Mouse (Mus musculus): ENCODE measurements around the gene Cdk12. TPM values are rescaled to one million over a fixed set of nuclear protein-coding genes. Genes with fewer than 3 reads are reported as not detected.
"Not testable (repeated sequence)": the region's sequence is repeated elsewhere in the genome, so short reads cannot be mapped to it uniquely, and the experiment has no call there.

The Cdk12 gene
- polyA plus RNA-seq, 1 experiment from 2014 or later, result 18.2 TPM

- Histone ChIP-seq H3K4me2 (ENCODE audit: low read depth, low read length, severe bottlenecking) (no peak overlapping the region), H3K9ac (ENCODE audit: low read length) (no peak overlapping the region), H3K27me3 (ENCODE audit: control insufficient read depth, insufficient read depth, low read length) (no peaks in the 10 kb centered on the region), H3K9me3 (ENCODE audit: control insufficient read depth, low read length) (no peaks in the 10 kb centered on the region), H3K27ac (ENCODE audit: low read depth, low read length) (no peak overlapping the region), H3K36me3 (ENCODE audit: control insufficient read depth, insufficient read depth, low read length) (peaks cover 2% of the 10 kb centered on the region; the same call in 1 of the 2 replicates), H3K4me1 (replicated peaks; ENCODE audit: control insufficient read depth, insufficient read depth, low read length) (no peaks in the 10 kb centered on the region), H3K4me3 (ENCODE audit: low read depth, low read length) (no peak overlapping the region)
- WGBS, result 70% methylated on average over 3 of the region's 3 CpGs
- DNase-seq (ENCODE audit: low spot score) (no peak), ATAC-seq (replicated peaks; ENCODE audit: low FRiP score) (no peak)
Measured at GRCm38 (mm10) chr11:98238416-98238815, 35.6 kb downstream of the Cdk12 start.

- Histone ChIP-seq H3K4me1 (replicated peaks; ENCODE audit: control insufficient read depth, insufficient read depth, low read length) (no peaks in the 10 kb centered on the region), H3K4me2 (ENCODE audit: low read depth, low read length, severe bottlenecking) (no peak overlapping the region), H3K36me3 (ENCODE audit: control insufficient read depth, insufficient read depth, low read length) (peaks cover 2% of the 10 kb centered on the region; the same call in 1 of the 2 replicates), H3K9ac (ENCODE audit: low read length) (no peak overlapping the region), H3K4me3 (ENCODE audit: low read depth, low read length) (no peak overlapping the region), H3K27ac (ENCODE audit: low read depth, low read length) (no peak overlapping the region), H3K27me3 (ENCODE audit: control insufficient read depth, insufficient read depth, low read length) (no peaks in the 10 kb centered on the region), H3K9me3 (ENCODE audit: control insufficient read depth, low read length) (no peaks in the 10 kb centered on the region)
- DNase-seq (ENCODE audit: low spot score) (no peak), ATAC-seq (replicated peaks; ENCODE audit: low FRiP score) (no peak)
- WGBS, result 93% methylated on average over 3 of the region's 3 CpGs
Measured at GRCm38 (mm10) chr11:98238995-98239394, 36.1 kb downstream of the Cdk12 start.

GRCm38 (mm10) chr11:98242910-98243309 lies 40.1 kb downstream of the Cdk12 start:
- not testable (repeated sequence) for H3K27ac ChIP-seq (ENCODE audit: low read depth, low read length); H3K9ac ChIP-seq (ENCODE audit: low read length); DNase-seq (ENCODE audit: low spot score); H3K4me2 ChIP-seq (ENCODE audit: low read depth, low read length, severe bottlenecking); ATAC-seq (replicated peaks; ENCODE audit: low FRiP score); H3K36me3 ChIP-seq (ENCODE audit: control insufficient read depth, insufficient read depth, low read length); H3K4me3 ChIP-seq (ENCODE audit: low read depth, low read length); H3K27me3 ChIP-seq (ENCODE audit: control insufficient read depth, insufficient read depth, low read length); H3K9me3 ChIP-seq (ENCODE audit: control insufficient read depth, low read length); H3K4me1 ChIP-seq (replicated peaks; ENCODE audit: control insufficient read depth, insufficient read depth, low read length)
- WGBS, result 75% methylated on average over 3 of the region's 3 CpGs

- WGBS, result 95% methylated on average over 3 of the region's 3 CpGs
- Histone ChIP-seq H3K36me3 (ENCODE audit: control insufficient read depth, insufficient read depth, low read length) (peaks cover 4% of the 10 kb centered on the region; the same call in 1 of the 2 replicates), H3K4me3 (ENCODE audit: low read depth, low read length) (no peak overlapping the region), H3K9me3 (ENCODE audit: control insufficient read depth, low read length) (no peaks in the 10 kb centered on the region), H3K27me3 (ENCODE audit: control insufficient read depth, insufficient read depth, low read length) (no peaks in the 10 kb centered on the region), H3K4me2 (ENCODE audit: low read depth, low read length, severe bottlenecking) (no peak overlapping the region), H3K4me1 (replicated peaks; ENCODE audit: control insufficient read depth, insufficient read depth, low read length) (no peaks in the 10 kb centered on the region), H3K9ac (ENCODE audit: low read length) (no peak overlapping the region), H3K27ac (ENCODE audit: low read depth, low read length) (no peak overlapping the region)
- DNase-seq (ENCODE audit: low spot score) (no peak), ATAC-seq (replicated peaks; ENCODE audit: low FRiP score) (no peak)
Measured at GRCm38 (mm10) chr11:98244415-98244814, 41.6 kb downstream of the Cdk12 start.

GRCm38 (mm10) chr11:98247325-98247724 lies 44.5 kb downstream of the Cdk12 start:
- H3K27me3 ChIP-seq (ENCODE audit: control insufficient read depth, insufficient read depth, low read length), result no peaks in the 10 kb centered on the region
- no peaks in the 10 kb centered on the region for H3K4me1 ChIP-seq (replicated peaks; ENCODE audit: control insufficient read depth, insufficient read depth, low read length)
- H3K27ac ChIP-seq (ENCODE audit: low read depth, low read length), result no peak overlapping the region
- no peak for ATAC-seq (replicated peaks; ENCODE audit: low FRiP score)
- H3K9me3 ChIP-seq (ENCODE audit: control insufficient read depth, low read length), result no peaks in the 10 kb centered on the region
- H3K4me2 ChIP-seq (ENCODE audit: low read depth, low read length, severe bottlenecking), result no peak overlapping the region
- DNase-seq (ENCODE audit: low spot score), result no peak
- WGBS, result 86% methylated on average over 1 of the region's 1 CpGs
- no peak overlapping the region for H3K4me3 ChIP-seq (ENCODE audit: low read depth, low read length)
- no peak overlapping the region for H3K9ac ChIP-seq (ENCODE audit: low read length)
- H3K36me3 ChIP-seq (ENCODE audit: control insufficient read depth, insufficient read depth, low read length), result peaks cover 4% of the 10 kb centered on the region; the same call in 1 of the 2 replicates

- WGBS, result 95% methylated on average over 2 of the region's 2 CpGs
- no peak overlapping the region for H3K9ac ChIP-seq (ENCODE audit: low read length)
- H3K27me3 ChIP-seq (ENCODE audit: control insufficient read depth, insufficient read depth, low read length), result no peaks in the 10 kb centered on the region
- H3K27ac ChIP-seq (ENCODE audit: low read depth, low read length), result no peak overlapping the region
- H3K4me1 ChIP-seq (replicated peaks; ENCODE audit: control insufficient read depth, insufficient read depth, low read length), result no peaks in the 10 kb centered on the region
- ATAC-seq (replicated peaks; ENCODE audit: low FRiP score) (no peak), DNase-seq (ENCODE audit: low spot score) (no peak)
- H3K4me3 ChIP-seq (ENCODE audit: low read depth, low read length), result no peak overlapping the region
- no peaks in the 10 kb centered on the region for H3K9me3 ChIP-seq (ENCODE audit: control insufficient read depth, low read length)
- H3K4me2 ChIP-seq (ENCODE audit: low read depth, low read length, severe bottlenecking), result no peak overlapping the region
- H3K36me3 ChIP-seq (ENCODE audit: control insufficient read depth, insufficient read depth, low read length), result no peaks in the 10 kb centered on the region; the same call in 1 of the 2 replicates
Measured at GRCm38 (mm10) chr11:98253807-98254206, 50.9 kb downstream of the Cdk12 start.

GRCm38 (mm10) chr11:98260706-98261479 lies 58.0 kb downstream of the Cdk12 start:
- no peak overlapping the region for H3K4me2 ChIP-seq (ENCODE audit: low read depth, low read length, severe bottlenecking)
- 77% methylated on average over 8 of the region's 8 CpGs for WGBS
- no peaks in the 10 kb centered on the region for H3K4me1 ChIP-seq (replicated peaks; ENCODE audit: control insufficient read depth, insufficient read depth, low read length)
- no peak overlapping the region for H3K27ac ChIP-seq (ENCODE audit: low read depth, low read length)
- H3K36me3 ChIP-seq (ENCODE audit: control insufficient read depth, insufficient read depth, low read length), result no peaks in the 10 kb centered on the region; the same call in 1 of the 2 replicates
- H3K4me3 ChIP-seq (ENCODE audit: low read depth, low read length), result no peak overlapping the region
- no peaks in the 10 kb centered on the region for H3K9me3 ChIP-seq (ENCODE audit: control insufficient read depth, low read length)
- no peak overlapping the region for H3K9ac ChIP-seq (ENCODE audit: low read length)
- H3K27me3 ChIP-seq (ENCODE audit: control insufficient read depth, insufficient read depth, low read length), result no peaks in the 10 kb centered on the region
- DNase-seq (ENCODE audit: low spot score) (no peak), ATAC-seq (replicated peaks; ENCODE audit: low FRiP score) (no peak)

GRCm38 (mm10) chr11:98265039-98265438 lies 62.2 kb downstream of the Cdk12 start:
- Histone ChIP-seq H3K4me3 (ENCODE audit: low read depth, low read length) (no peak overlapping the region), H3K27ac (ENCODE audit: low read depth, low read length) (no peak overlapping the region), H3K4me2 (ENCODE audit: low read depth, low read length, severe bottlenecking) (no peak overlapping the region), H3K9ac (ENCODE audit: low read length) (no peak overlapping the region), H3K9me3 (ENCODE audit: control insufficient read depth, low read length) (no peaks in the 10 kb centered on the region), H3K4me1 (replicated peaks; ENCODE audit: control insufficient read depth, insufficient read depth, low read length) (no peaks in the 10 kb centered on the region), H3K27me3 (ENCODE audit: control insufficient read depth, insufficient read depth, low read length) (no peaks in the 10 kb centered on the region), H3K36me3 (ENCODE audit: control insufficient read depth, insufficient read depth, low read length) (no peaks in the 10 kb centered on the region; the same call in 1 of the 2 replicates)
- ATAC-seq (replicated peaks; ENCODE audit: low FRiP score), result no peak
- 4% methylated on average over 2 of the region's 2 CpGs for WGBS
- peak; percentile 89 for DNase-seq (ENCODE audit: low spot score)

- Histone ChIP-seq H3K36me3 (ENCODE audit: control insufficient read depth, insufficient read depth, low read length) (no peaks in the 10 kb centered on the region; the same call in 1 of the 2 replicates), H3K4me3 (ENCODE audit: low read depth, low read length) (no peak overlapping the region), H3K4me1 (replicated peaks; ENCODE audit: control insufficient read depth, insufficient read depth, low read length) (no peaks in the 10 kb centered on the region), H3K27ac (ENCODE audit: low read depth, low read length) (no peak overlapping the region), H3K4me2 (ENCODE audit: low read depth, low read length, severe bottlenecking) (no peak overlapping the region), H3K27me3 (ENCODE audit: control insufficient read depth, insufficient read depth, low read length) (no peaks in the 10 kb centered on the region), H3K9ac (ENCODE audit: low read length) (no peak overlapping the region), H3K9me3 (ENCODE audit: control insufficient read depth, low read length) (no peaks in the 10 kb centered on the region)
- DNase-seq (ENCODE audit: low spot score) (peak; percentile 45), ATAC-seq (replicated peaks; ENCODE audit: low FRiP score) (no peak)
- WGBS, result 85% methylated on average over 5 of the region's 5 CpGs
Measured at GRCm38 (mm10) chr11:98265891-98266290, 63.0 kb downstream of the Cdk12 start.
